Mouse (Mus musculus) cerebellum, adult (tissue): ENCODE data around the gene Vps13d.

Source experiments
- ATAC-seq: cut with Nextera tagmentation; 2 replicates; pipeline ENCODE4 v1.9.2; 2017; ENCODE audit warnings: mild to moderate bottlenecking, moderate library complexity, mixed read lengths; ENCODE audit not compliant: insufficient number of reproducible peaks, low FRiP score, low TSS enrichment

Vps13d gene

GRCm38 (mm10) chr4:145161243-145161642 is 33.6 kb downstream of the Vps13d start:
- no peak for ATAC-seq

GRCm38 (mm10) chr4:145155956-145156355 is 38.8 kb downstream of the Vps13d start:
- ATAC-seq = peak; percentile 72

- ATAC-seq = no peak
Observed at GRCm38 (mm10) chr4:145151103-145151486, 43.7 kb downstream of the Vps13d start.

GRCm38 (mm10) chr4:145150345-145151102 is 44.3 kb downstream of the Vps13d start:
- ATAC-seq = peak; percentile 52; the same call in 1 of the 2 replicates

- no peak for ATAC-seq
Observed at GRCm38 (mm10) chr4:145147006-145147961, 47.5 kb downstream of the Vps13d start.

- ATAC-seq = no peak
Observed at GRCm38 (mm10) chr4:145143533-145143932, 51.3 kb downstream of the Vps13d start.

- no peak for ATAC-seq
Observed at GRCm38 (mm10) chr4:145136705-145137104, 58.1 kb downstream of the Vps13d start.

- no peak for ATAC-seq
Observed at GRCm38 (mm10) chr4:145135473-145135872, 59.3 kb downstream of the Vps13d start.

- ATAC-seq = no peak
Observed at GRCm38 (mm10) chr4:145130772-145131171, 64.0 kb downstream of the Vps13d start.

GRCm38 (mm10) chr4:145129956-145130548 is 64.8 kb downstream of the Vps13d start:
- ATAC-seq = peak; percentile 61; the same call in 1 of the 2 replicates

GRCm38 (mm10) chr4:145125463-145126220 is 69.2 kb downstream of the Vps13d start:
- ATAC-seq = no peak

- ATAC-seq = no peak
Observed at GRCm38 (mm10) chr4:145124419-145124818, 70.4 kb downstream of the Vps13d start.

- ATAC-seq = no peak
Observed at GRCm38 (mm10) chr4:145111641-145112040, 83.2 kb downstream of the Vps13d start.

GRCm38 (mm10) chr4:145110736-145111135 is 84.1 kb downstream of the Vps13d start:
- ATAC-seq = no peak

- ATAC-seq = no peak
Observed at GRCm38 (mm10) chr4:145106796-145107195, 88.0 kb downstream of the Vps13d start.

GRCm38 (mm10) chr4:145105319-145105718 is 89.5 kb downstream of the Vps13d start:
- ATAC-seq = no peak

GRCm38 (mm10) chr4:145104917-145105316 is 89.9 kb downstream of the Vps13d start:
- no peak for ATAC-seq

GRCm38 (mm10) chr4:145103617-145104016 is 91.2 kb downstream of the Vps13d start:
- no peak for ATAC-seq

GRCm38 (mm10) chr4:145101823-145102718 is 92.7 kb downstream of the Vps13d start:
- no peak for ATAC-seq
